Comparison of ENCODE assay signal across 12 mouse cellular contexts in the genomic region with DNA sequence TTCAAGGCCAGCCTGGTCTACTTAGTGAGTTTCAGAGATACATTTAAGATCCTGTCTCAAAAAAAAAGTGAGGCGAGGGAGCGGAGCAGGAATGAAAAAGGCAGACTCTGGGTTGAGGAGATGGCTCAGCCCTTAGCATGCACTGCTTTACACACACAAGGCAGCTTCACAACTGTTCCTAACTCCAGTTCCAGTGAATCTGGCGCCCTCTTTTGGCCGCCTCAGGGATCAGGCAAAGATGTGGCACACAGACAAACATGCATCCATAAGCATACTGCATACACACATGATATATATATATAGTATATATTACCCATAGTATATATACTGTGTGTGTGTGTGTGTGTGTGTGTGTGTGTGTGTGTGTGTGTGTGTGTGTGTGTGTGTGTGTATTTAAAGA. TPM values are rescaled to one million over a fixed set of nuclear protein-coding genes. Genes with fewer than 3 reads are reported as not detected.
DNase-seq lines count a peak whose midpoint lies in the region; ATAC-seq and TF ChIP-seq lines count a peak whose summit lies in the region.
"Had no signal": no experiment of that assay in that cellular context is flagged by ENCODE, and none has a peak within 500 bp of the region (broad histone marks: within the 10 kb centered on the region; RNA-seq: fewer than 3 reads in every experiment).

No protein-coding gene starts in this region.

- DNase-seq in heart, adult 2 months, result no peak
- DNase-seq in heart, postnatal 36 days, result no peak
- DNase-seq in midbrain, embryonic 11.5 days (ENCODE audit: low spot score, missing footprints), result peak; percentile 85
- peak; percentile 38 for DNase-seq in MEL-GATA-1-ER (ENCODE audit: extremely low read depth, low read depth)
- DNase-seq in splenic B cell, adult 2 months (ENCODE audit: low read depth, low spot score), result peak; percentile 25
- no peak for DNase-seq in urinary bladder, adult 18-20 months (ENCODE audit: low spot score in 2 of 2)
- no peak for DNase-seq in heart, adult 9 months (ENCODE audit: low spot score in 2 of 2)
- DNase-seq: adrenal gland, adult 8-10 months had no signal

- TF ChIP-seq EP300 in heart, adult 2 months (IDR thresholded peaks at IDR 0.05; ENCODE audit: insufficient read depth, low read depth, low read length), result no peak

- peaks cover 1% of the 10 kb centered on the region; the same call in 1 of the 2 replicates for H3K4me1 ChIP-seq in heart, adult 2 months (ENCODE audit: control insufficient read depth, insufficient read depth, low read length)
- H3K4me1 ChIP-seq in midbrain, embryonic 11.5 days (ENCODE audit: control insufficient read depth, insufficient read depth, low read length), result 0 out of 2 replicates have a peak, but pooled peaks cover 2% of the 10 kb centered on the region
- H3K4me1 ChIP-seq in midbrain, embryonic 15.5 days, result peaks cover 6% of the 10 kb centered on the region

- H3K4me2 ChIP-seq in midbrain, embryonic 11.5 days, result no peak overlapping the region
- no peak overlapping the region for H3K4me2 ChIP-seq in midbrain, embryonic 15.5 days
- H3K4me2 ChIP-seq: heart, embryonic 13.5 days had no signal

- no peaks in the 10 kb centered on the region for H3K36me3 ChIP-seq in heart, adult 2 months (ENCODE audit: control insufficient read depth, insufficient read depth, low read length)
- no peaks in the 10 kb centered on the region for H3K36me3 ChIP-seq in midbrain, embryonic 11.5 days (ENCODE audit: control insufficient read depth, insufficient read depth, low read length)
- H3K36me3 ChIP-seq in midbrain, embryonic 15.5 days (replicated peaks), result no peaks in the 10 kb centered on the region
- H3K36me3 ChIP-seq in splenic B cell, adult 2 months (ENCODE audit: control insufficient read depth, insufficient read depth, low read length, poor library complexity, severe bottlenecking), result no peaks in the 10 kb centered on the region
- H3K36me3 ChIP-seq: heart, embryonic 13.5 days had no signal

- TF ChIP-seq POLR2A in heart, adult 2 months (IDR thresholded peaks at IDR 0.05; ENCODE audit: insufficient read depth, low read depth, low read length), result no peak

- H3K9ac ChIP-seq in heart, adult 2 months (ENCODE audit: low read depth, low read length), result no peak overlapping the region
- no peak overlapping the region for H3K9ac ChIP-seq in midbrain, embryonic 11.5 days (ENCODE audit: low read length)
- H3K9ac ChIP-seq in midbrain, embryonic 15.5 days, result no peak overlapping the region
- H3K9ac ChIP-seq: heart, embryonic 13.5 days had no signal

- WGBS in heart, adult 2 months, result 78% methylated on average over 4 of the region's 4 CpGs
- 53% methylated on average over 4 of the region's 4 CpGs for WGBS in midbrain, embryonic 11.5 days
- 61% methylated on average over 4 of the region's 4 CpGs for WGBS in midbrain, embryonic 15.5 days

- ATAC-seq in midbrain, embryonic 11.5 days (ENCODE audit: low FRiP score), result no peak
- ATAC-seq in midbrain, embryonic 15.5 days (replicated peaks), result no peak

- TF ChIP-seq CTCF in heart, adult 2 months (IDR thresholded peaks at IDR 0.05), result peak; percentile 34

- intact Hi-C loops in heart, adult 2 months (cut with DNase I), result loop anchor here (10.0 kb wide), 1 partner anchor 326 kb away; a partner anchor contains a TSS
- intact Hi-C loops in heart, postnatal 36 days (cut with DNase I), result no loop called here

- H3K27me3 ChIP-seq in heart, adult 2 months (ENCODE audit: control insufficient read depth, insufficient read depth, low read length), result no peaks in the 10 kb centered on the region
- H3K27me3 ChIP-seq in midbrain, embryonic 11.5 days (ENCODE audit: control insufficient read depth, insufficient read depth, low read length), result no peaks in the 10 kb centered on the region
- no peaks in the 10 kb centered on the region for H3K27me3 ChIP-seq in midbrain, embryonic 15.5 days (replicated peaks)
- no peaks in the 10 kb centered on the region; the same call in 1 of the 2 replicates for H3K27me3 ChIP-seq in splenic B cell, adult 2 months (ENCODE audit: control insufficient read depth, insufficient read depth, low read length, poor library complexity, severe bottlenecking)

- no peaks in the 10 kb centered on the region for H3K9me3 ChIP-seq in midbrain, embryonic 11.5 days (ENCODE audit: control insufficient read depth, low read length)
- no peaks in the 10 kb centered on the region for H3K9me3 ChIP-seq in midbrain, embryonic 15.5 days

- H3K79me2 ChIP-seq in heart, adult 2 months (replicated peaks; ENCODE audit: control insufficient read depth, insufficient read depth, low read length), result no peaks in the 10 kb centered on the region; the same call in 1 of the 2 replicates

- no peak overlapping the region for H3K4me3 ChIP-seq in heart, adult 2 months
- no peak overlapping the region for H3K4me3 ChIP-seq in midbrain, embryonic 11.5 days (ENCODE audit: low read depth, low read length)
- no peak overlapping the region for H3K4me3 ChIP-seq in midbrain, embryonic 15.5 days
- H3K4me3 ChIP-seq: heart, embryonic 13.5 days had no signal

- H3K27ac ChIP-seq in heart, adult 2 months, result no peak overlapping the region
- H3K27ac ChIP-seq in midbrain, embryonic 11.5 days (ENCODE audit: low read depth, low read length), result no peak overlapping the region
- no peak overlapping the region for H3K27ac ChIP-seq in midbrain, embryonic 15.5 days
- H3K27ac ChIP-seq: heart, embryonic 13.5 days had no signal

RNA-seq across cellular contexts. Expression of a gene that starts 4.1 kb away (rescaled TPM):
- total RNA-seq in heart, adult 2 months (2021), result 10 to 100 TPM; 25.9 to 28.9 TPM
- 10.1 and 19.6 TPM in 2 replicates for polyA plus RNA-seq in heart, adult 2 months (2012; rRNA removed)
- total RNA-seq in heart, postnatal 36 days (2021), result 10 to 100 TPM; 25.6 to 29.3 TPM
- 85.0 and 85.9 TPM in 2 replicates for polyA plus RNA-seq in midbrain, embryonic 11.5 days (2014; fragmentation: Nextera tagmentation; extraction: Ambion mirVana)
- polyA plus RNA-seq in midbrain, embryonic 15.5 days (2015; fragmentation: Nextera tagmentation; extraction: Ambion mirVana), result 47.8 and 50.2 TPM in 2 replicates

RNA-seq across cellular contexts. Expression of a gene that starts 16.7 kb away (rescaled TPM):
- total RNA-seq in heart, adult 2 months (2021), result 1,000 to 10,000 TPM; 1,935 to 2,240 TPM
- polyA plus RNA-seq in heart, adult 2 months (2012; rRNA removed), result 19.8 and 29.5 TPM in 2 replicates
- 1,000 to 10,000 TPM; 2,242 to 2,437 TPM for total RNA-seq in heart, postnatal 36 days (2021)
- polyA plus RNA-seq in midbrain, embryonic 11.5 days (2014; fragmentation: Nextera tagmentation; extraction: Ambion mirVana), result 0.52 and 1.1 TPM in 2 replicates
- 7.5 and 8.7 TPM in 2 replicates for polyA plus RNA-seq in midbrain, embryonic 15.5 days (2015; fragmentation: Nextera tagmentation; extraction: Ambion mirVana)
- total RNA-seq: adrenal gland, adult 8-10 months; megakaryocyte progenitor cell, adult 5-6 weeks had no signal

RNA-seq across cellular contexts. Expression of a gene that starts 34.4 kb away (rescaled TPM):
- not detected for total RNA-seq in heart, adult 2 months (2021)
- polyA plus RNA-seq in heart, adult 2 months (2012; rRNA removed), result not detected in 2 replicates
- not detected for total RNA-seq in heart, postnatal 36 days (2021)
- not detected in 2 replicates for polyA plus RNA-seq in midbrain, embryonic 11.5 days (2014; fragmentation: Nextera tagmentation; extraction: Ambion mirVana)
- not detected in 2 replicates for polyA plus RNA-seq in midbrain, embryonic 15.5 days (2015; fragmentation: Nextera tagmentation; extraction: Ambion mirVana)
- total RNA-seq: adrenal gland, adult 8-10 months; layer of hippocampus, postnatal 25 days; megakaryocyte progenitor cell, adult 5-6 weeks had no signal
- polyA plus RNA-seq: heart, embryonic 13.5 days had no signal

RNA-seq across cellular contexts. Expression of a gene that starts 44.4 kb away (rescaled TPM):
- total RNA-seq in heart, adult 2 months (2021), result over 10,000 TPM; 19,033 to 21,149 TPM
- 6,249 and 7,266 TPM in 2 replicates for polyA plus RNA-seq in heart, adult 2 months (2012; rRNA removed)
- over 10,000 TPM; 23,066 to 24,862 TPM for total RNA-seq in heart, postnatal 36 days (2021)
- 0.51 TPM in 1 of 2 replicates, not detected in the other for polyA plus RNA-seq in midbrain, embryonic 11.5 days (2014; fragmentation: Nextera tagmentation; extraction: Ambion mirVana)
- 1.6 and 2.8 TPM in 2 replicates for polyA plus RNA-seq in midbrain, embryonic 15.5 days (2015; fragmentation: Nextera tagmentation; extraction: Ambion mirVana)
- total RNA-seq: adrenal gland, adult 8-10 months; megakaryocyte progenitor cell, adult 5-6 weeks had no signal

Comparison
In these comparisons a context has a peak if more than half of its experiments do, and no peak if none do; other contexts are left out.
1. DNase-seq: peak in midbrain, embryonic 11.5 days (single experiment), MEL-GATA-1-ER (single experiment) and splenic B cell, adult 2 months (single experiment); none in heart, adult 2 months (0 of 2), heart, postnatal 36 days (0 of 2), urinary bladder, adult 18-20 months (0 of 2) and heart, adult 9 months (0 of 2).